Mouse (Mus musculus): ENCODE measurements at regions not wholly inside any gene's neighbourhood (a gene's known extent, or its start where the extent isn't known, plus 50 kb on each side); places are given as distances from the start of the nearest gene placed in this dataset.

DNA sequence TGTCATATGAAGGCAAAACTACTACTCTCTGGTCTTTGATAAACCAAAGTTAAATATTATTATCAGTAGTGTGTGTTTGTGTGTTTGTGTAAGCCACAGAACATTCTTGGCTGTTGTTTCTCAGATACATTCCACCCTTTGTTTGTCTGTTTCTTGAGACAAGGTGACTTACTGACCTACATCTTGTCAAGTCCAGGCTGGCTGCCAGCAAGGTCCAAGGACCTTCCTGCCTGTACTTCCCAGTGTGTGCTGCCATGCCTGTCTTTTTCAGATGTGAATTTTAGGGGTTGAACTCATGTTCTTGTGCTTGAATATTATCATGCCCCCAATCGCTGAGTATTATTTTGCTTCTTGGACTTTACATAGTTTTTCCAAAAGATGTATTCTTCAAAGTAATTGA, 235.5 kb upstream of the Fermt1 start:
- Histone ChIP-seq H3K4me1 (replicated peaks; ENCODE audit: control insufficient read depth, insufficient read depth, low read length) (no peaks in the 10 kb centered on the region), H3K4me3 (ENCODE audit: low read depth, low read length) (no peak overlapping the region), H3K36me3 (ENCODE audit: control insufficient read depth, insufficient read depth, low read length) (no peaks in the 10 kb centered on the region), H3K9me3 (ENCODE audit: control insufficient read depth, low read length) (no peaks in the 10 kb centered on the region), H3K9ac (ENCODE audit: low read depth, low read length) (no peak overlapping the region), H3K27me3 (replicated peaks; ENCODE audit: control insufficient read depth, insufficient read depth, low read length) (no peaks in the 10 kb centered on the region), H3K4me2 (no peak overlapping the region), H3K27ac (ENCODE audit: low read depth, low read length) (no peak overlapping the region)
- DNase-seq (ENCODE audit: low spot score) (no peak), ATAC-seq (replicated peaks; ENCODE audit: low FRiP score) (no peak)
- 87% methylated on average over 1 of the region's 1 CpGs for WGBS

- ATAC-seq (replicated peaks; ENCODE audit: low FRiP score) (no peak), DNase-seq (ENCODE audit: low spot score) (no peak)
- H3K4me1 ChIP-seq (replicated peaks; ENCODE audit: control insufficient read depth, insufficient read depth, low read length), result no peaks in the 10 kb centered on the region
- H3K27me3 ChIP-seq (replicated peaks; ENCODE audit: control insufficient read depth, insufficient read depth, low read length), result no peaks in the 10 kb centered on the region
- 64% methylated on average over 4 of the region's 4 CpGs for WGBS
- no peak overlapping the region for H3K27ac ChIP-seq (ENCODE audit: low read depth, low read length)
- no peak overlapping the region for H3K9ac ChIP-seq (ENCODE audit: low read depth, low read length)
- no peak overlapping the region for H3K4me3 ChIP-seq (ENCODE audit: low read depth, low read length)
- no peak overlapping the region for H3K4me2 ChIP-seq
- H3K36me3 ChIP-seq (ENCODE audit: control insufficient read depth, insufficient read depth, low read length), result no peaks in the 10 kb centered on the region
- no peaks in the 10 kb centered on the region for H3K9me3 ChIP-seq (ENCODE audit: control insufficient read depth, low read length)
These were observed 237.2 kb upstream of the Fermt1 start for GRCm38 (mm10) chr2:133182920-133183319.

DNA sequence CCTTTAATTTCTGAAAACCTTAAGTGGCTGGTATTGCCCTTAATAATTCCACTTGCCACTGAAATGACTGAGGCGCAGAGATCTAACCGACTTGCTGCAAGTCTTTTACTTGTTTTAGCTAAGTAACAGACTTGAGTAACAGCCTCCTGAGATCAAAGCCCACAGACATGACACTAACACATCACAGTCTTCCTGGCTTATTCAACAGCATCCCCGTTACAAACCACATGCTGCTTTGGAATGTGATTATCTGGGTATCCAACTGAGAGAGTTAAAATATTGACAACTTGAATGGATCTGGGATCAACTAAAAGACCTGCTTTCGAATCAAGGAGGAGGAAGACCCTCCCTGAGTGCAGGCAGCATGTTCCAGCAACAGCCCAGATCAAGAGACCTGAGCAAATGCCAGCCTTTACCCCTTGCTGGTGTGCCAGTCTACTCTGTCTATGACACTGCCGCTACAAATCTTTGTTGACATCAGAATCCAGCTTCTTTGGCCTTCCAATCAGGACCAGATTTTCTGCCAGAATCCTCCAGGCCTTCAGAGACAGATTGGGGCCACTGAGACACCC, 258.7 kb upstream of the Fermt1 start:
- Histone ChIP-seq H3K36me3 (ENCODE audit: control insufficient read depth, insufficient read depth, low read length) (no peaks in the 10 kb centered on the region), H3K27me3 (replicated peaks; ENCODE audit: control insufficient read depth, insufficient read depth, low read length) (no peaks in the 10 kb centered on the region), H3K4me3 (ENCODE audit: low read depth, low read length) (no peak overlapping the region), H3K4me2 (no peak overlapping the region), H3K9me3 (ENCODE audit: control insufficient read depth, low read length) (no peaks in the 10 kb centered on the region), H3K4me1 (replicated peaks; ENCODE audit: control insufficient read depth, insufficient read depth, low read length) (no peaks in the 10 kb centered on the region), H3K9ac (ENCODE audit: low read depth, low read length) (no peak overlapping the region), H3K27ac (ENCODE audit: low read depth, low read length) (no peak overlapping the region)
- 43% methylated on average over 5 of the region's 5 CpGs for WGBS
- DNase-seq (ENCODE audit: low spot score) (no peak), ATAC-seq (replicated peaks; ENCODE audit: low FRiP score) (no peak)

DNA sequence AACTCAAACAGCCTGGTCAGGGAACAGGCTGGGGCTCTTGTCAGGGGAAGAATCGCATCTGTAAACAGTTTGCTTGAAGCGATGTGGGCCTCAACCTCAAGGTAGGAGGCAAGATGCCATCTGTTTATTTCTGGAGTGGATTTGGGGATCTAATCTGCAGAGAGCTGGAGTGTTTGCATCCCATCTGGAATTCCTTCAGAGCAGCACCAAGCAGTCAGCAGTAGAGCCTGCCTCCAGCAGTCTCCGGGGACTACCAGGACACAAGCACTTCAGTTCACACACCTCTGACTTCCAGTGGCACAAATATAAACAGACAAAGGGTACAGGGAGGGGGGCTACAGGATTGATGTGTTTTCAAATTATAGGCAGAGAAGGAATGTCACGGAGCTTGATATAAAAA, 262.8 kb upstream of the Fermt1 start:
- WGBS, result 53% methylated on average over 4 of the region's 4 CpGs
- Histone ChIP-seq H3K9me3 (ENCODE audit: control insufficient read depth, low read length) (no peaks in the 10 kb centered on the region), H3K27ac (ENCODE audit: low read depth, low read length) (no peak overlapping the region), H3K27me3 (replicated peaks; ENCODE audit: control insufficient read depth, insufficient read depth, low read length) (no peaks in the 10 kb centered on the region), H3K4me1 (replicated peaks; ENCODE audit: control insufficient read depth, insufficient read depth, low read length) (no peaks in the 10 kb centered on the region), H3K9ac (ENCODE audit: low read depth, low read length) (no peak overlapping the region), H3K36me3 (ENCODE audit: control insufficient read depth, insufficient read depth, low read length) (no peaks in the 10 kb centered on the region), H3K4me3 (ENCODE audit: low read depth, low read length) (no peak overlapping the region), H3K4me2 (no peak overlapping the region)
- ATAC-seq (replicated peaks; ENCODE audit: low FRiP score) (no peak), DNase-seq (ENCODE audit: low spot score) (no peak)

DNA sequence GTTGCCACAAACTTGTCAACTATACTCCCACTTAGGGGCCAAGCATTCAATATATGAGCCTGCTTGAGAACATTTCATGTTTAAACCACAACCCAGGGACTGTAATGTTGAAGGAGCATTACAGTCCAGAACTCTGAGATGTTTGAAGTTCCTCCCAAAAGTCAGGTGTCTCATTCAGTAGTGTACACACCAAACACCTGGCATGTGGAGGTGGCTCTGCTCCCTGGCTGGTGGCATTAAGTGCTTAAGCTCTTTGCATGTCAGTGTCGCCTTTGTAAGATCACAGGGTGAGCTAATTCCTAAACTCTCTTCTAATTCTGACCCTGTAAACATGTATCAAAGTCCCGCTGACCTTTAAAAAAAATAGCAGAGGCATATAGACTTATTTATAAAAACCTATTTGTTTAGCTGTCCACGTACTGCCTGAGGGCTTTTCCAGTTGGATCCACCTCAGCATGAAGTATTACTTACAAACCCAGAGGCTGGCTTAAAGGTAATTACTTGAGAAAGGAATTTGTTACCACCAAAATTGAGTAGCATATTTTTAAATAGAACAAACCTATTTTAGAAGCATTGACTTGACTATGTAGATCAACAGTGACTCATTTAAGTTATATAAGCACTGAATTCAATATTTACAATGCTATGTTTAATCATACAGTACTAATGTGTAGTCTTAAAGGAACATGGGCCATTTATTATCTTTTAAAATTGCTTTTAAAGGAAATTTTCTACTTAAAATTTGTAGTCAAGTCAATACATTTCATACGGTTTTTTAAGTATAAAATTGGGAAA, 276.3 kb upstream of the Fermt1 start:
- H3K9ac ChIP-seq (ENCODE audit: low read depth, low read length), result no peak overlapping the region
- DNase-seq (ENCODE audit: low spot score) (no peak), ATAC-seq (replicated peaks; ENCODE audit: low FRiP score) (no peak)
- whole genome bisulfite sequencing, result 77% methylated on average over 4 of the region's 4 CpGs
- H3K27me3 ChIP-seq (replicated peaks; ENCODE audit: control insufficient read depth, insufficient read depth, low read length), result no peaks in the 10 kb centered on the region
- H3K27ac ChIP-seq (ENCODE audit: low read depth, low read length), result no peak overlapping the region
- H3K4me3 ChIP-seq (ENCODE audit: low read depth, low read length), result no peak overlapping the region
- no peaks in the 10 kb centered on the region for H3K4me1 ChIP-seq (replicated peaks; ENCODE audit: control insufficient read depth, insufficient read depth, low read length)
- no peaks in the 10 kb centered on the region for H3K9me3 ChIP-seq (ENCODE audit: control insufficient read depth, low read length)
- no peaks in the 10 kb centered on the region for H3K36me3 ChIP-seq (ENCODE audit: control insufficient read depth, insufficient read depth, low read length)
- H3K4me2 ChIP-seq, result no peak overlapping the region

DNA sequence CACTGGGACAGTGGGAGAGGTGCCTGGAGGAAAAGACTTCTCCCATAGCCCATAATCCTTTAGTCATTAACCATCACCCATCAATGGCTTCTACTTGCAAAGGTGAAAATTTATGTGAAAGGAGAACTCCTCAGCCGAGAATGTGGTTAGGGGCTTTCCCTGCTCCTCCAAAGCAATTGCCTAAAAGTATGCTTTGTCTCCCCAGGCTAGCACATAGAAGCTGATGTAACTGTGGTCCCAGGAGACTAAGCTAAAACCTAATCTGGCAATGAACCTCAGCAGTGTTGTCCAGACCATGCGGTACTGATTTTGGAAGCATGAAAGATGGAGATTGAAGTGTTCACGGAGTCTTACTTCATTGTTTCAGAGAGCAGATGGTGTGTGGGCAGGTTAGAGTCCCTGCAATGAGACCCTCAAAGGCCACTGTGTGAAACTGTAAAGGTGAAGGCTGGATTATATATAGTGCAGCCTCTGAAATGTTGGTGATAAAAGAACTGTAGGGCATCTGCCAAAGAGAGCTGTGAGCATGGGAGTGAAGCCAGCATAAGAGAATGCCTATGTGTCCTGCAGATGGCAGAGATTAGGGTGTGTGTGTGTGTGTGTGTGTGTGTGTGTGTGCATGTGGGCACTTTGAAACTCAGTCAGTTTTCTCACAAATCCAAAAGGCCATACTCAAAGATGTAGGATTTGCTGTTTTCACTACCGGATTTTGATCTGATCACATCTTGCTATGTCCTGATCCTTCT, 289.6 kb upstream of the Fermt1 start:
- H3K4me2 ChIP-seq, result no peak overlapping the region
- H3K4me3 ChIP-seq (ENCODE audit: low read depth, low read length), result no peak overlapping the region
- H3K9me3 ChIP-seq (ENCODE audit: control insufficient read depth, low read length), result no peaks in the 10 kb centered on the region
- 81% methylated on average over 4 of the region's 4 CpGs for WGBS
- no peak overlapping the region for H3K27ac ChIP-seq (ENCODE audit: low read depth, low read length)
- no peaks in the 10 kb centered on the region for H3K27me3 ChIP-seq (replicated peaks; ENCODE audit: control insufficient read depth, insufficient read depth, low read length)
- DNase-seq (ENCODE audit: low spot score) (no peak), ATAC-seq (replicated peaks; ENCODE audit: low FRiP score) (no peak)
- H3K36me3 ChIP-seq (ENCODE audit: control insufficient read depth, insufficient read depth, low read length), result no peaks in the 10 kb centered on the region
- no peaks in the 10 kb centered on the region for H3K4me1 ChIP-seq (replicated peaks; ENCODE audit: control insufficient read depth, insufficient read depth, low read length)
- H3K9ac ChIP-seq (ENCODE audit: low read depth, low read length), result no peak overlapping the region

GRCm38 (mm10) chr2:133252131-133252530, 299.8 kb upstream of the Bmp2 start:
- Histone ChIP-seq H3K36me3 (ENCODE audit: control insufficient read depth, insufficient read depth, low read length) (no peaks in the 10 kb centered on the region), H3K4me3 (ENCODE audit: low read depth, low read length) (no peak overlapping the region), H3K9me3 (ENCODE audit: control insufficient read depth, low read length) (no peaks in the 10 kb centered on the region), H3K27me3 (replicated peaks; ENCODE audit: control insufficient read depth, insufficient read depth, low read length) (no peaks in the 10 kb centered on the region), H3K4me2 (no peak overlapping the region), H3K27ac (ENCODE audit: low read depth, low read length) (no peak overlapping the region), H3K4me1 (replicated peaks; ENCODE audit: control insufficient read depth, insufficient read depth, low read length) (no peaks in the 10 kb centered on the region), H3K9ac (ENCODE audit: low read depth, low read length) (no peak overlapping the region)
- 79% methylated on average over 2 of the region's 2 CpGs for WGBS
- no peak for ATAC-seq (replicated peaks; ENCODE audit: low FRiP score)
- no peak for DNase-seq (ENCODE audit: low spot score)

- 54% methylated on average over 4 of the region's 4 CpGs for WGBS
- no peak for DNase-seq (ENCODE audit: low spot score)
- H3K36me3 ChIP-seq (ENCODE audit: control insufficient read depth, insufficient read depth, low read length), result no peaks in the 10 kb centered on the region
- H3K4me3 ChIP-seq (ENCODE audit: low read depth, low read length), result no peak overlapping the region
- no peak overlapping the region for H3K27ac ChIP-seq (ENCODE audit: low read depth, low read length)
- no peaks in the 10 kb centered on the region for H3K4me1 ChIP-seq (replicated peaks; ENCODE audit: control insufficient read depth, insufficient read depth, low read length)
- no peaks in the 10 kb centered on the region for H3K27me3 ChIP-seq (replicated peaks; ENCODE audit: control insufficient read depth, insufficient read depth, low read length)
- ATAC-seq (replicated peaks; ENCODE audit: low FRiP score), result no peak
- H3K4me2 ChIP-seq, result no peak overlapping the region
- H3K9me3 ChIP-seq (ENCODE audit: control insufficient read depth, low read length), result no peaks in the 10 kb centered on the region
- H3K9ac ChIP-seq (ENCODE audit: low read depth, low read length), result no peak overlapping the region
These were observed 277.5 kb upstream of the Bmp2 start for GRCm38 (mm10) chr2:133274424-133274823.
